Mouse (Mus musculus) retina, adult 2 months (tissue): ENCODE data around the gene Atxn7l1.

Experiments used
- DNase-seq: peaks from one replicate; pipeline ENCODE4 v3.0.0-alpha.2; 2012; ENCODE audit warnings: low read depth, low spot score

The Atxn7l1 gene

GRCm38 (mm10) chr12:33182428-33183137 is 35.1 kb downstream of the Atxn7l1 start:
- DNase-seq: no peak

- no peak for DNase-seq
These were observed 35.7 kb downstream of the Atxn7l1 start for GRCm38 (mm10) chr12:33183138-33183627.

- no peak for DNase-seq
These were observed 36.6 kb downstream of the Atxn7l1 start for GRCm38 (mm10) chr12:33184137-33184536.

- DNase-seq: no peak
These were observed 37.6 kb downstream of the Atxn7l1 start for GRCm38 (mm10) chr12:33185046-33185445.

- DNase-seq: no peak
These were observed 38.8 kb downstream of the Atxn7l1 start for GRCm38 (mm10) chr12:33186331-33186730.

GRCm38 (mm10) chr12:33190133-33190532 is 42.6 kb downstream of the Atxn7l1 start:
- DNase-seq: no peak

GRCm38 (mm10) chr12:33190633-33191032 is 43.1 kb downstream of the Atxn7l1 start:
- no peak for DNase-seq

GRCm38 (mm10) chr12:33193408-33193901 is 46.0 kb downstream of the Atxn7l1 start:
- no peak for DNase-seq

- DNase-seq: no peak
These were observed 47.7 kb downstream of the Atxn7l1 start for GRCm38 (mm10) chr12:33195175-33195574.

- no peak for DNase-seq
These were observed 49.8 kb downstream of the Atxn7l1 start for GRCm38 (mm10) chr12:33197287-33197686.

GRCm38 (mm10) chr12:33197746-33198145 is 50.3 kb downstream of the Atxn7l1 start:
- DNase-seq: no peak

GRCm38 (mm10) chr12:33201068-33201467 is 53.6 kb downstream of the Atxn7l1 start:
- no peak for DNase-seq

GRCm38 (mm10) chr12:33201491-33202210 is 54.2 kb downstream of the Atxn7l1 start:
- no peak for DNase-seq

GRCm38 (mm10) chr12:33205255-33205654 is 57.8 kb downstream of the Atxn7l1 start:
- DNase-seq: no peak

GRCm38 (mm10) chr12:33206300-33206699 is 58.8 kb downstream of the Atxn7l1 start:
- DNase-seq: no peak

- no peak for DNase-seq
These were observed 63.4 kb downstream of the Atxn7l1 start for GRCm38 (mm10) chr12:33210856-33211255.

GRCm38 (mm10) chr12:33218215-33218859 is 70.8 kb downstream of the Atxn7l1 start:
- no peak for DNase-seq

- no peak for DNase-seq
These were observed 71.9 kb downstream of the Atxn7l1 start for GRCm38 (mm10) chr12:33219436-33219835.

GRCm38 (mm10) chr12:33220081-33220480 is 72.6 kb downstream of the Atxn7l1 start:
- no peak for DNase-seq

GRCm38 (mm10) chr12:33220509-33221051 is 73.1 kb downstream of the Atxn7l1 start:
- DNase-seq: no peak

GRCm38 (mm10) chr12:33222187-33222586 is 74.7 kb downstream of the Atxn7l1 start:
- DNase-seq: no peak

GRCm38 (mm10) chr12:33225117-33225541 is 77.6 kb downstream of the Atxn7l1 start:
- DNase-seq: no peak
